9 mouse cellular contexts compared by ENCODE assay signal in the genomic region with DNA sequence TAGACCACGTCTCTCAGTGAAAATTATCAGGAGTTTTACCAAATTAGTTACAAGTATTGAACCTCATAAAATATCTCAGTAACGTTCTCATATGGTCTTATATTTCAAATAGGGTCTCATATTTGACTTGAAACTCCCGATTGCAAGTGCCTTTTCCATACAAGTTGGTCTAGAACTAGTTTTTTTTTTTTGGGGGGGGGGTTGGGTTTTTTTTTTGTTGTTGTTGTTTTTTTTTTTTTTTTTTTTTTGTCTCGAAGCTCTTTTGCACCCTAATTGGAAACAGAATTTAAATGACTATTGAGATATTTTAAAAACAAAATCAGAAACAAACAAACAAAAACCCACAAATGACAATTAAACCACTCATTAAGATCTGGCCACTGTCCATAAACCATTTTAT. TPM values are rescaled to one million over a fixed set of nuclear protein-coding genes. Genes with fewer than 3 reads are reported as not detected.
DNase-seq lines count a peak whose midpoint lies in the region; ATAC-seq and TF ChIP-seq lines count a peak whose summit lies in the region.
"Had no signal": no experiment of that assay in that cellular context is flagged by ENCODE, and none has a peak within 500 bp of the region (broad histone marks: within the 10 kb centered on the region; RNA-seq: fewer than 3 reads in every experiment).

No protein-coding gene starts in this region.

- no peak for TF ChIP-seq POLR2A in testis, adult 2 months (IDR thresholded peaks at IDR 0.05; ENCODE audit: control insufficient read depth, low read depth, low read length)

- DNase-seq in heart, postnatal 14 days, result no peak
- no peak for DNase-seq in testis, postnatal 10 days (ENCODE audit: low spot score)
- DNase-seq in liver, embryonic 14.5 days (ENCODE audit: low read depth in 3 of 3, low spot score in 3 of 3), result no peak
- no peak for DNase-seq in spleen, postnatal 4 days (ENCODE audit: low spot score in 2 of 2)
- no peak for DNase-seq in ovary, postnatal 36 days (ENCODE audit: low spot score)
- no peak for DNase-seq in ovary, adult 18-20 months (ENCODE audit: low spot score)

- no peak for TF ChIP-seq EP300 in liver, embryonic 14.5 days (IDR thresholded peaks at IDR 0.05; ENCODE audit: low read depth)

- TF ChIP-seq CTCF in testis, adult 2 months (IDR thresholded peaks at IDR 0.05; ENCODE audit: control insufficient read depth, insufficient read depth, insufficient replicate concordance, low read depth, low read length), result no peak
- no peak for TF ChIP-seq CTCF in liver, embryonic 14.5 days (IDR thresholded peaks at IDR 0.05; ENCODE audit: low read depth)

- H3K27me3 ChIP-seq in heart, embryonic 11.5 days (ENCODE audit: control insufficient read depth, insufficient read depth, low read length), result no peaks in the 10 kb centered on the region
- no peaks in the 10 kb centered on the region for H3K27me3 ChIP-seq in testis, adult 2 months (ENCODE audit: control insufficient read depth, insufficient read depth, low read length)
- H3K27me3 ChIP-seq in liver, embryonic 14.5 days (ENCODE audit: control insufficient read depth, insufficient read depth, low read length), result no peaks in the 10 kb centered on the region

- H3K9ac ChIP-seq in heart, embryonic 11.5 days (ENCODE audit: low read depth, low read length), result no peak overlapping the region
- H3K9ac ChIP-seq in liver, embryonic 14.5 days (replicated peaks), result no peak overlapping the region

- intact Hi-C loops in heart, postnatal 14 days (cut with DNase I), result loop anchor here (5.0 kb wide), 2 partner anchors 68 to 153 kb away; partner anchors contain the start of gene Ppig

- WGBS in heart, embryonic 11.5 days (ENCODE audit: insufficient replicate concordance), result 71% methylated on average over 4 of the region's 4 CpGs
- whole genome bisulfite sequencing in liver, embryonic 14.5 days (ENCODE audit: insufficient replicate concordance), result 38% methylated on average over 4 of the region's 4 CpGs

- 0 out of 2 replicates have a peak overlapping the region, but pooled peaks have one; percentile 78 for H3K4me3 ChIP-seq in heart, embryonic 11.5 days (ENCODE audit: low read depth, low read length)
- peak overlapping the region; percentile 89; the same call in 1 of the 2 replicates for H3K4me3 ChIP-seq in testis, adult 2 months (ENCODE audit: control insufficient read depth, low read depth, low read length)
- peak overlapping the region in 1 of 2 experiments; percentile 71; a peak in 1 of 4 replicates for H3K4me3 ChIP-seq in liver, embryonic 14.5 days (ENCODE audit: insufficient read depth in 1 of 2, low read depth in 2 of 2, low read length in 2 of 2)

- peaks cover 11% of the 10 kb centered on the region for H3K36me3 ChIP-seq in heart, embryonic 11.5 days (ENCODE audit: control insufficient read depth, insufficient read depth, low read length)
- peaks cover 3% of the 10 kb centered on the region for H3K36me3 ChIP-seq in testis, adult 2 months (ENCODE audit: control insufficient read depth, insufficient read depth, low read length)
- H3K36me3 ChIP-seq in liver, embryonic 14.5 days (replicated peaks; ENCODE audit: control insufficient read depth, insufficient read depth, low read depth), result peaks cover 9% of the 10 kb centered on the region

- H3K27ac ChIP-seq in heart, embryonic 11.5 days (ENCODE audit: low read depth, low read length), result no peak overlapping the region
- H3K27ac ChIP-seq in testis, adult 2 months (ENCODE audit: control insufficient read depth, insufficient read depth, low read depth, low read length), result no peak overlapping the region
- H3K27ac ChIP-seq in liver, embryonic 14.5 days, result no peak overlapping the region

- no peaks in the 10 kb centered on the region for H3K4me1 ChIP-seq in heart, embryonic 11.5 days (ENCODE audit: control insufficient read depth, insufficient read depth, low read length)
- peaks cover 2% of the 10 kb centered on the region for H3K4me1 ChIP-seq in testis, adult 2 months (ENCODE audit: control insufficient read depth, insufficient read depth, low read length)
- peaks cover 4% of the 10 kb centered on the region in 2 experiments for H3K4me1 ChIP-seq in liver, embryonic 14.5 days (replicated peaks; ENCODE audit: control insufficient read depth in 2 of 2, insufficient read depth in 2 of 2, low read length in 1 of 2)

- peak overlapping the region; percentile 71 for H3K4me2 ChIP-seq in heart, embryonic 11.5 days
- peak overlapping the region; percentile 96 for H3K4me2 ChIP-seq in liver, embryonic 14.5 days (ENCODE audit: low read depth)

- no peak for ATAC-seq in heart, embryonic 11.5 days (replicated peaks; ENCODE audit: insufficient number of reproducible peaks, low FRiP score, low TSS enrichment)
- ATAC-seq in liver, embryonic 14.5 days (ENCODE audit: insufficient read depth), result no peak

- H3K9me3 ChIP-seq in heart, embryonic 11.5 days (replicated peaks; ENCODE audit: control insufficient read depth, low read length), result no peaks in the 10 kb centered on the region
- no peaks in the 10 kb centered on the region for H3K9me3 ChIP-seq in liver, embryonic 14.5 days (ENCODE audit: control insufficient read depth, low read length)

RNA-seq across cellular contexts. Expression of gene Phospho2, which starts 1.3 kb away (rescaled TPM):
- polyA plus RNA-seq in heart, embryonic 11.5 days (2014; fragmentation: Nextera tagmentation; extraction: Ambion mirVana), result 23.4 and 23.7 TPM in 2 replicates
- total RNA-seq in heart, postnatal 14 days (2021), result 10 to 100 TPM; 20.7 to 25.0 TPM
- polyA plus RNA-seq in testis, adult 2 months (2012; rRNA removed), result 252 and 509 TPM in 2 replicates
- 2.6 and 9.2 TPM in 2 replicates for polyA plus RNA-seq in liver, embryonic 14.5 days (2012; rRNA removed)
- 14.8 and 15.1 TPM in 2 replicates for polyA plus RNA-seq in liver, embryonic 14.5 days (2014; fragmentation: Nextera tagmentation; extraction: Ambion mirVana)

RNA-seq across cellular contexts. Expression of gene Ccdc173, which starts 1.3 kb away (rescaled TPM):
- 1.0 and 2.0 TPM in 2 replicates for polyA plus RNA-seq in heart, embryonic 11.5 days (2014; fragmentation: Nextera tagmentation; extraction: Ambion mirVana)
- under 1 TPM; 0.29 to 0.66 TPM for total RNA-seq in heart, postnatal 14 days (2021)
- 19.2 and 19.9 TPM in 2 replicates for polyA plus RNA-seq in testis, adult 2 months (2012; rRNA removed)
- polyA plus RNA-seq in liver, embryonic 14.5 days (2012; rRNA removed), result 0.06 and 0.18 TPM in 2 replicates
- 0.14 and 0.25 TPM in 2 replicates for polyA plus RNA-seq in liver, embryonic 14.5 days (2014; fragmentation: Nextera tagmentation; extraction: Ambion mirVana)

RNA-seq across cellular contexts. Expression of gene Klhl23, which starts 31.0 kb away (rescaled TPM):
- 53.7 and 62.6 TPM in 2 replicates for polyA plus RNA-seq in heart, embryonic 11.5 days (2014; fragmentation: Nextera tagmentation; extraction: Ambion mirVana)
- total RNA-seq in heart, postnatal 14 days (2021), result 10 to 100 TPM; 41.1 to 42.8 TPM
- 10.9 and 20.3 TPM in 2 replicates for polyA plus RNA-seq in testis, adult 2 months (2012; rRNA removed)
- 8.0 and 12.0 TPM in 2 replicates for polyA plus RNA-seq in liver, embryonic 14.5 days (2012; rRNA removed)
- 15.7 and 15.9 TPM in 2 replicates for polyA plus RNA-seq in liver, embryonic 14.5 days (2014; fragmentation: Nextera tagmentation; extraction: Ambion mirVana)
- total RNA-seq: monocyte, adult 5-6 weeks had no signal

Comparison
In these comparisons a context has a peak if more than half of its experiments do, and no peak if none do; other contexts are left out.
1. RNA of gene Phospho2, which starts 1.3 kb away (polyA plus RNA-seq): 252 to 509 TPM in testis, adult 2 months; 23.4 to 23.7 TPM in heart, embryonic 11.5 days and 2.6 to 15.1 TPM in liver, embryonic 14.5 days; every median in the first group is over 10 times any median in the second.